Mouse (Mus musculus) olfactory bulb, adult 2 months (tissue): Measurements from ENCODE around the gene Aff2. TPM values are rescaled to one million over a fixed set of nuclear protein-coding genes. Genes with fewer than 3 reads are reported as not detected.

Experiments
- H3K27ac ChIP-seq: fragments of 200-500 bp; 2 replicates; pipeline ENCODE4 v1.5.1; 2012; ENCODE audit warnings: low read depth, low read length; ENCODE audit not compliant: insufficient read depth
- H3K4me1 ChIP-seq: fragments of 200-500 bp; 2 replicates; pipeline ENCODE4 v1.6.1; 2012; ENCODE audit warnings: low read length; ENCODE audit not compliant: control insufficient read depth, insufficient read depth
- H3K4me3 ChIP-seq: fragments of 200-500 bp; 2 replicates; pipeline ENCODE4 v1.5.1; 2012; ENCODE audit warnings: mild to moderate bottlenecking, low read depth, low read length, moderate library complexity; ENCODE audit not compliant: insufficient read depth
- CTCF ChIP-seq: fragments of 200-500 bp; IDR thresholded peaks from 2 replicates; pipeline ENCODE4 v1.5.1; 2012; ENCODE audit warnings: low read depth, mild to moderate bottlenecking, low read length, moderate library complexity; ENCODE audit not compliant: insufficient read depth
- POLR2A ChIP-seq: fragments of 200-500 bp; IDR thresholded peaks from 2 replicates; pipeline ENCODE4 v1.6.1; 2012; ENCODE audit warnings: mild to moderate bottlenecking, low read depth, low read length, moderate library complexity; ENCODE audit not compliant: insufficient read depth
- WGBS: fragments of 180-500 bp; shearing (Covaris S2); methylation state at CpG from one replicate; pipeline ENCODE4 v1.1.7; 2018; 5-methylcytosine and 5-hydroxymethylcytosine counted together
- polyA plus RNA-seq: library from polyadenylated mRNA; stranded (reverse); fragments of >200 nt; gene quantifications from 2 replicates; pipeline ENCODE4 v1.2.4, GENCODE M21; 2012; ENCODE audit warnings: low replicate concordance; ENCODE audit not compliant: missing spikeins, insufficient read depth, insufficient read length

Aff2 gene
- not detected in 2 replicates for polyA plus RNA-seq

DNA sequence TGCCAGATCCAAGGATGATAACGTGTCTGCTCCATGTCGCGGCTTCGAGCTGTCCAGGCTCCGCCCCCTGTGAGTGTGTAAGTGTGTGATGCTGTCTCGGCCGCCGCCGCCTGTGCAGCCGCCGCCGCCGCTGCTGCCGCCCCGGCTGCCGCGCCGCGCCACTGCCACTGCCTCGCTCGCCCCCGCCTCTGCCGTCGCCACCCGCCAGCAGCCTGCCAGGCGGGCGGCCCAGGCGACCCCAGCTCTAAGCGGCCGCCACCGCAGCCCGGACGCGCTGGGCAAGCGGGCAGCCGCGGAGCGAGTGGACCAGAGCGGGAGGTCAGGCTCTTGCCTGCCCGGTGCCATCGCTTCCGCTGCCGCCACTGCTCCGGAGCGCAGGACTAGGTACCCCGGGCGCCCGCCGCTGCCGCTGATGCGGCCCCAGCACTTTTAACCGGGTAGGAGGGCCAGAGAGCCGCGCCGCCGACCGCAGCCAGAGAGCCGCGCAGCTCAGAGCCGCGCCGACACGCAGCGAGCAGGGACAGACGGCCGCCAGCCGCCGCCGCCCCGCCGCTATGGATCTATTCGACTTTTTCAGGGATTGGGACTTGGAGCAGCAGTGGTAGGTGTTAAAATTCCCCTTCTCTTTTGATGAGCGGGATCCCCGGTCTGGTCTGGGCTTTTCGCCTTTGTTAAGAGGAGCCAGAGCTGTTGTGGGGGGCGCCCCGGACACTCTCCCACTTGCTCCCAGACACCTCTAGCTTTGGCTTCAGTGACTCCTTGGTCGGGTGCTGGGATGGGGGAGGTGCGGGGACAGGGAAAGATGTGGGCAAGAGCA, at the start of gene Aff2:
TSS of gene Aff2 (plus strand) at position 57 of the 817 bp plus-strand sequence.
- 22% methylated on average over 78 of the region's 79 CpGs for WGBS
- H3K4me3 ChIP-seq, result peak within 1 kb of the TSS; percentile 60
- TF ChIP-seq CTCF (no peak), POLR2A (no peak)

DNA sequence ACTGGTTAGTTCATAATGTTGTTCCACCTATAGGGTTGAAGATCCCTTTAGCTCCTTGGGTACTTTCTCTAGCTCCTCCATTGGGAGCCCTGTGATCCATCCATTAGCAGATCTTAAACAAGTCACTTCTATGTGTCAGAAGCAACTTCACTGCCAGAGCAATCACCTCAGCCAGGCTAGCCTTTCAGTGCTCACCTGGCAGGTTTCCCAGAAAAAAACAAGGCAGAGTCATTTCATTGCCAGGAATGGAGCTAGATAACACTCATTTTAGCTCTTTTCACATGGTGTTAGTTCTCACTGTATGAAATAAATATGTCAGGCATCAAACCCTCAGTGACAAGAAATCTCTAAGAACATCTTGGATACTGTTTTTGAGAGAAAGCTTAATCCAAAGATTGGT, 22.8 kb upstream of the Aff2 start:
- TF ChIP-seq CTCF (no peak), POLR2A (no peak)

More for the DNA sequence above, at the start of gene Aff2:
- peaks cover 13% of the 10 kb centered on the region for H3K4me1 ChIP-seq
- H3K27ac ChIP-seq, result no peak within 1 kb of the TSS

DNA sequence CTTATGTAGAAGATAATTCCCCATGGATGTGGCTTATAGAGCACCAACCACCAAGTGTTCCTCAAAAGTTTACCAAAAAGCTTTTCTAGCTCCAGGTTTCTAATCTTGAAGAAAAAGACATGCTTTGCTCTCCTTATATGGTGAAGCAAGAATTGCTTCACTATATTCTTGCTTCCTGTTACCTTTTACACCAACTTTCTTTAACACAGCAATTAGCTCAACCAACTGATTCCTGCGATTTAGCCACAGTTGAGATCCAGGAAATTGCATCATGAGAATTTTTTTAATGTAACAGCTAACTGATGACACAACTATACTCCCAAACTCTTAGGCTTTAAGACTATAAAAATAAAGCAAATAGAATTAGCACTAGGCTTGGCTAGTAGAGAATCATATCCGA, 4.5 kb upstream of the Aff2 start:
- TF ChIP-seq POLR2A (no peak), CTCF (no peak)
- 85% methylated on average over 2 of the region's 2 CpGs for WGBS
- no peak overlapping the region for H3K27ac ChIP-seq
- H3K4me1 ChIP-seq, result peaks cover 4% of the 10 kb centered on the region
- no peak overlapping the region for H3K4me3 ChIP-seq

More for the DNA sequence above, 22.8 kb upstream of the Aff2 start:
- no peak overlapping the region for H3K27ac ChIP-seq
- H3K4me1 ChIP-seq, result no peaks in the 10 kb centered on the region
- H3K4me3 ChIP-seq, result no peak overlapping the region

DNA sequence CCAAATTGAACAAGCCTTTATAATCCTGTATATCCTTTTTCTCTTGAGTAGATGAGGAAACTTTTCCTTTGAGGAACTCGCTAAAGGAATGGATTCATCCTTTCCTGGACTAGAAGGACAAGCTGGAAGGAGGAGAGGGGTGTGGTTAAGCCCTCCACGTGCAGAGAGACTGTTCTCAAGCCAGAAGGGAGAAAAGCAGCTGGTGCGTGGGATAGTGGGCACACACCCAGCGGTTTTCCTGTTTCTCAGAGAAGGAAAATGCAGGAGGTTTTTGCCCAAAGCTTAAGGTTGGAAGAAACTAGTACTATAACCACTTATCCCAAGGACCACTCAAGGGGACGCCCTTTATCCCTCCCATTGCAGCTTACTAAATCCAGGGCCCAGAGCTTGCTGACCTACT, 734 bp upstream of the Aff2 start:
- TF ChIP-seq CTCF (no peak), POLR2A (no peak)
- 26% methylated on average over 5 of the region's 5 CpGs for WGBS
- no peak overlapping the region; the same call in 1 of the 2 replicates for H3K4me3 ChIP-seq
- no peak overlapping the region for H3K27ac ChIP-seq
- H3K4me1 ChIP-seq, result peaks cover 13% of the 10 kb centered on the region

DNA sequence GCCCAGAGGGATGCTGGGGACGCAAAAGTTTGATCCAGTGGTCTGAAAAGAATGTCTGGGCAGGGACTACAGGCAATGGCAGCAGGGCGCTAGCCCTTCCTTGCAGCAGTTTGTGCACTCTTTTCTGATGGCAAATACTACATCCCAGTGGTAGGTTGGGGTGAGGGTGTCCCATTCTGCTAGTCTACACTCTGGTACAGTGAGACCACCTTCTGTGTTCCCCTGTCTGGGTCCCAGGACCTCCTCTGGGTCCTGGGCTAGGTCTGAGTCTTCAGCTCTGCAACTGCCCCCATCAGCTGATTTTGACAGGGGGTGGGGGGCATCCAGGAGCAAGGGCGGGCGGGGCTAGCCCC, 233 bp upstream of the Aff2 start:
- Histone ChIP-seq H3K4me3 (peak overlapping the region; percentile 60), H3K4me1 (peaks cover 13% of the 10 kb centered on the region), H3K27ac (no peak overlapping the region)
- TF ChIP-seq CTCF (no peak), POLR2A (no peak)
- WGBS, result 26% methylated on average over 4 of the region's 4 CpGs

DNA sequence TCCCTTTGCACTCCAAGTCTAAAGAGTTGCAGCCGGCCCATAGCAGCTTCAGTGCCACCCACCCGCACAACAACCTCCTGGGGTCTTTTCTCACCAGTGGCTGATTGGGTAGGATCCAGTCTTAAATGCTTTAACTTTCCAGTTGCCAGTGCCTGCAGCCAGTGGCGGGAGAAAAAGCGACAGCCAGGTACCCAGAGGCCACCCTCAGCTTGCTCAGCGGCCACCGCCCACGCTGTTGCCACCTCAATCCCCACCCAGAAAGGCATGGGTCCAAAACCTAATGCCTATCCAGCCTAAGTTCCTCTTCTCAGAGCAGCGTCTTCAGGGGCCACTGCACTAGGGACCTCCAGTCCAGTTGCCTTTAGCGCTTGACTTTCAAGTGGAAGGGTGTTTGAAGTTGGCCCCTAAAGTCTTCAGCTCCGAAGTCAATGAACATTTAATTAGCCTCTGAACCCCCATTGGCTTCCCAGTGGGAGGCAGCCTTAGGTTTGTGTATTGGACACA, 1.0 kb downstream of the Aff2 start:
- Histone ChIP-seq H3K4me3 (peak overlapping the region; percentile 60), H3K4me1 (peaks cover 13% of the 10 kb centered on the region), H3K27ac (no peak overlapping the region)
- 19% methylated on average over 10 of the region's 10 CpGs for WGBS
- TF ChIP-seq POLR2A (no peak), CTCF (no peak)

DNA sequence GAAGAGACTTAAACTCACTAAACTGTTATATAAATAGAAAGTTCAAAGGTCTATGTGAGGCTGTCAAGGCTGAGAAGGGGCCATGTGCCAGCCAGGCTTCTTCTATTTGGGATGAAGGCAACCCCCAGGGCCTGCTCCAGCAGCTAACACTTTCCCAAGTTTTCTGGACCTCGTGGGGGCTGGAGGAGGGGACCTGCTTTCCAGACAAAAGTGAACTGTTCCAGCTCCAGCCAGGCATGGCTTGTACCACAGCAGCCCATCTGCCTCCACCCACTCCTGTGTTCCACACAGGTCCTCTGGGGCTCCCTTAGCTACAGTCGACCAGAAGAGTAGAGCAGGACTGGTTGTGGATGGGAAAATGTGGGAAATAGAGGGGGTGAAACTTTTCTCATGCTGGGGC, 4.1 kb downstream of the Aff2 start:
- TF ChIP-seq POLR2A, result no peak
- no peak for TF ChIP-seq CTCF
- WGBS, result 31% methylated on average over 2 of the region's 2 CpGs
- Histone ChIP-seq H3K27ac (no peak overlapping the region), H3K4me1 (peaks cover 13% of the 10 kb centered on the region), H3K4me3 (no peak overlapping the region)

DNA sequence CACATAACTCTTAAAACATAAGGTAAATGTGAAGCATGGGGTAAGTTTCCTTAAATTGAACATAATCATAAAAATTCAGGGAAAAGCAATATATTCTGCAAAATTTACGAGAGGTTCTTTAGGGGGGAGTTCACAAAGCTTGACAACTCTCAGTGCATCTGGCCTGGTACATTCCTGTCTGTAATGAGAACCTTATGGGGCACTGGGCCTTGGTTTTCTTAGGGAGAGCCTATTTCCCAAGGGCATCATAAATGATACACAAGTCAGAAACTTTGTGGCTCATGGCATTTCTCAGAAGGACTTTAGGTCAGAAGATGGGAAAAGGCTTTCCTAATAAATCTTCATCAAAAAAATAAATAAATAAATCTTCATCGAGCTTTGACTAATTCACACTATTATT, 13.2 kb downstream of the Aff2 start:
- 80% methylated on average over 2 of the region's 2 CpGs for WGBS
- Histone ChIP-seq H3K4me1 (no peaks in the 10 kb centered on the region), H3K4me3 (no peak overlapping the region), H3K27ac (no peak overlapping the region)
- no peak for TF ChIP-seq CTCF
- no peak for TF ChIP-seq POLR2A

DNA sequence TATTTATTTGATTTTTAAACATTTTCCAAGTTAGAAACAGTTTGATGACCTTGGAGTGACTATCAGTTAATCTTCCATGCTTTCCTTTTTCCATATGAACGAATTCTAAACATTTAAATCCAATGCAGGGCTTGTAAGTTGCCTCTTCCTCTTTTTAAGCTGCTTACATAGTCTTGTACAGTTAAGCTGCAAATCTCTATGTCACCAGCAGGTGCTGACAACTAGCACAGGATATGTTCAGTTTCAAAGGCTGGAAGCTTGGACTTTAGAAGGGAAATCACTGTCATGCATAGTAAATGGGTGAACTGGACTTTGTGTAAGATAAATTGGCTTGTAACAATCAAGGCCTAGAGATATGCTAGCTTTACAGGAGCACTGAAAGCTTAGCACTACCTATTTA, 29.6 kb downstream of the Aff2 start:
- H3K4me1 ChIP-seq, result no peaks in the 10 kb centered on the region
- WGBS, result 51% methylated on average over 1 of the region's 1 CpGs
- H3K4me3 ChIP-seq, result no peak overlapping the region
- no peak overlapping the region for H3K27ac ChIP-seq
- TF ChIP-seq POLR2A (no peak), CTCF (no peak)

DNA sequence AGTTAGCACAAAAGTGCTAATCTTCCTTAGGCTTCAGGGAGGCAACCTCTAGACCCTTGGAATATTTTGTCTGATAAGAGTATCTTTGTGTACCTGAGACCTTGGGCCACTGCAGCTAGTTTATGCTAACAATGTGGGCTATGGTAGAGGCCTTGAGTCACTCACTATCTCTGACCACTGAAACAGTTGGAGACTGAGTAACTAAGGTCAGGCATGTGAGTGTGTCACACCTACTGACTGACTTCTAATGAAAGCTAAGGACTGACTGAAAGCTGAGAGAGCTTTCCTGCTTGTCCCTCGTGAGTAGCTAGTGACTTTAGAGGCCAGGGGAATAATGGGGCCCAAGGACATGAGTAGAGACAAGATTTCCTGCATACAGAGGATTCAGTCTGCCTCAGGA, 54.9 kb downstream of the Aff2 start:
- TF ChIP-seq POLR2A (no peak), CTCF (no peak)
- Histone ChIP-seq H3K4me3 (no peak overlapping the region), H3K4me1 (no peaks in the 10 kb centered on the region), H3K27ac (no peak overlapping the region)
- 89% methylated on average over 1 of the region's 1 CpGs for whole genome bisulfite sequencing
